Mouse (Mus musculus) hindbrain, embryonic 15.5 days (tissue): ENCODE results near the gene Sema4c. TPM values are rescaled to one million over a fixed set of nuclear protein-coding genes. Genes with fewer than 3 reads are reported as not detected.

ENCODE experiments used
- ATAC-seq: fragments of 200-750 bp; cut with Nextera tagmentation; 2 replicates; pipeline ENCODE4 v1.8.0; 2017; ENCODE audit warnings: low read depth, moderate number of reproducible peaks, moderate TSS enrichment; ENCODE audit not compliant: low FRiP score
- H3K27ac ChIP-seq: fragments of 300-500 bp; sonication (generic); replicated peaks from 2 replicates; pipeline ENCODE4 v1.5.1; 2015; ENCODE audit warnings: mild to moderate bottlenecking, inconsistent platforms
- H3K27me3 ChIP-seq: fragments of 300-500 bp; sonication (generic); 2 replicates; pipeline ENCODE4 v1.6.1; 2015; ENCODE audit warnings: control low read depth, inconsistent platforms
- H3K36me3 ChIP-seq: fragments of 300-500 bp; sonication (generic); 2 replicates; pipeline ENCODE4 v1.6.1; 2015; ENCODE audit warnings: control low read depth, inconsistent platforms
- H3K4me1 ChIP-seq: fragments of 300-500 bp; sonication (generic); replicated peaks from 2 replicates; pipeline ENCODE4 v1.6.1; 2015; ENCODE audit warnings: control low read depth, inconsistent platforms
- H3K4me2 ChIP-seq: fragments of 300-500 bp; sonication (generic); 2 replicates; pipeline ENCODE4 v1.6.1; 2015; ENCODE audit warnings: moderate library complexity, mild to moderate bottlenecking, inconsistent platforms
- H3K4me3 ChIP-seq: fragments of 300-500 bp; sonication (generic); 2 replicates; pipeline ENCODE4 v1.5.1; 2015; ENCODE audit warnings: mild to moderate bottlenecking, inconsistent platforms
- H3K9ac ChIP-seq: fragments of 300-500 bp; sonication (generic); 2 replicates; pipeline ENCODE4 v1.6.1; 2015; ENCODE audit warnings: inconsistent platforms
- H3K9me3 ChIP-seq: fragments of 300-500 bp; sonication (generic); 2 replicates; pipeline ENCODE4 v1.6.1; 2016; ENCODE audit warnings: control low read depth, inconsistent platforms
- WGBS: fragments of 180-500 bp; shearing (Covaris S2); methylation state at CpG from one replicate; pipeline ENCODE4 v1.1.7; 2015; 5-methylcytosine and 5-hydroxymethylcytosine counted together
- polyA plus RNA-seq: library from polyadenylated mRNA; unstranded; fragments of >200 nt; fragmentation: Nextera tagmentation; extraction: Ambion mirVana; gene quantifications from 2 replicates; pipeline ENCODE4 v1.2.1, GENCODE M21; 2015

The Sema4c gene
- polyA plus RNA-seq, 1 experiment from 2014 or later: 26.8 TPM

DNA sequence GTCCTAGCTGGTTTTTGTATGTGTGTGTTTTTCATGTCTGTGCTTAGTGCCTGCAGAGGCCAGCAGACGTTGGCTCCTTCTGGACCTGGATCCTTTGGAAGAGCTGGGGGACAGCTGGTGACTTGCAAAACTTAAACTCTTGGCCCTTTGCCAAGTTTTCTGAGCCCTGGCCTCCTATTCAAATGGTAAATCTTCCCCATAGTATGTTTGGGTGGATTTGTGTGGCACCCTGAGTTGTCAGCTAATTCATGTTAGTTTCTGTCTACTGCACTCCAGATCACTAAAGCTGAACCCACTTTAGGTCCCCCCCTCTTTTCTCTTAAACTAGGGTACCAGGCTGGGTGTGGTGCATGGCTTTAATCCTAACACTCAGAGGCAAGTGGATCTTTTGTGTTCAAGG is 29.8 kb downstream of the Sema4c start:
- H3K4me2 ChIP-seq: no peak overlapping the region
- ATAC-seq: no peak
- no peaks in the 10 kb centered on the region for H3K27me3 ChIP-seq
- WGBS: 7% methylated on average over 1 of the region's 1 CpGs
- H3K9ac ChIP-seq: no peak overlapping the region
- H3K27ac ChIP-seq: 0 out of 2 replicates have a peak overlapping the region, but pooled peaks have one; percentile 20
- H3K9me3 ChIP-seq: no peaks in the 10 kb centered on the region
- no peak overlapping the region for H3K4me3 ChIP-seq
- H3K36me3 ChIP-seq: peaks cover 27% of the 10 kb centered on the region
- peaks cover 11% of the 10 kb centered on the region for H3K4me1 ChIP-seq

DNA sequence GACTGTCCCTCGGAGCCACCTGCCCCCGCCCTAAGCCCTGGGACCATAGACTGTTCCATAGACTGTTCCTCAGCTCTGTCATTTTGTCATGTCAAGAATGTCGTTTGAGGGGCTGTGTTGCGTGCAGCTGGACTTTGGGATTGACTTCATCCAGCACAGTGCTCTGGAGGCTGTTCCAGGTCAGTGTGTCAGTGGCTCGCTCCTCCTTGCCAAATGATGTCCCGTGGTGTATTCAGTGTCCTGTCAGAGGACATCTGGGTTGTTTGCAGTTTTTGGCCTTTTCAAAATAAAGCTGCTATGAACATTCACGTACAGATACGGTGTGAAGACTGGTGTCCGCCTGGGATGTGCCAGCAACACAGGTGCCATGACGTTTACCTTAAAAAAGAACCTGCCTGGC is 31.2 kb downstream of the Sema4c start:
- no peak overlapping the region for H3K4me2 ChIP-seq
- H3K4me3 ChIP-seq: no peak overlapping the region
- H3K27me3 ChIP-seq: no peaks in the 10 kb centered on the region
- 88% methylated on average over 10 of the region's 10 CpGs for WGBS
- no peak overlapping the region for H3K9ac ChIP-seq
- no peak overlapping the region for H3K27ac ChIP-seq
- peaks cover 37% of the 10 kb centered on the region for H3K36me3 ChIP-seq
- no peaks in the 10 kb centered on the region for H3K9me3 ChIP-seq
- ATAC-seq: no peak
- peaks cover 16% of the 10 kb centered on the region for H3K4me1 ChIP-seq

DNA sequence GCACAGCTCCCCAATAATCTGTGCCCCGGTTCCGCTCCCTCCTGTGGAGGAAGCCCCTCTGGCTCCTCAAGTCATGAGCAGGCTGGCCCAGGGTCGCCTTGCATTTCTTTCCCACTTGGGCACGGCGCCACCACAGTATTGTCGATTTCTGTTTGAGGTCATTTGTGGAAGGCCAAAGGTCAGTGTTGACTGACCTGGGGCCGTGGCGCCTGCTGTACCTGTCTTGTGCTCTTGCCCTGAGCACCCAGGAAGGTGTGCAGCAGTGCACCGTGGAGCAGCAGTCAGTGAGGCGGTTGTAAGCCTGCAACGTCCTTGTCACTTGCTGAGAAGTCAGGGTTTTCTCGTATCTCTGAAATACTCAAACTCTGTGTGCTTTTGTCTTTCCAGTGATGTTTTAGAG is 32.4 kb downstream of the Sema4c start:
- Histone ChIP-seq H3K9me3 (no peaks in the 10 kb centered on the region), H3K36me3 (peaks cover 49% of the 10 kb centered on the region)
- 93% methylated on average over 12 of the region's 12 CpGs for WGBS

DNA sequence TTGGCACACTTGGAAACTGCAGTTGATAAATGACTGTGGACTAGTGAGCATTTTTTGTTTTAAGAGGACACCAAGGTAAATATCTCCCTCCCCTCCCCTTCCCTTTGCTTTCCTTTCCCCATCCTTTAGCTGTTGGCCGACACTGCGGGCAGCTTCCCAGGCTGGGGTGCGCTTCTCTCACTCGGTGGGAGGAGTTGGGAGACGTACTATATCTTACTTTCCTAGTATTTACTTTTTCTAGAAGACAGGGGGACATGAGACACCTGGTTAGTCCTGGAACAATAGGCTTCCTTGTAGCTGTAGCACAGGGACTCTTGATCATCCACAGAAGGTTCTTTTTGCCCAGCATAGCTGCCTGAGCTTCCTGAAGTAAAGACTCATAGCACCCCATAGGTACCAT is 34.1 kb downstream of the Sema4c start:
- H3K27ac ChIP-seq: no peak overlapping the region
- 79% methylated on average over 5 of the region's 5 CpGs for WGBS

More for the DNA sequence above, 32.4 kb downstream of the Sema4c start:
- no peak overlapping the region for H3K9ac ChIP-seq
- no peak overlapping the region for H3K4me2 ChIP-seq
- no peak overlapping the region for H3K27ac ChIP-seq
- no peak for ATAC-seq
- no peak overlapping the region for H3K4me3 ChIP-seq
- no peaks in the 10 kb centered on the region for H3K27me3 ChIP-seq
- peaks cover 16% of the 10 kb centered on the region for H3K4me1 ChIP-seq

DNA sequence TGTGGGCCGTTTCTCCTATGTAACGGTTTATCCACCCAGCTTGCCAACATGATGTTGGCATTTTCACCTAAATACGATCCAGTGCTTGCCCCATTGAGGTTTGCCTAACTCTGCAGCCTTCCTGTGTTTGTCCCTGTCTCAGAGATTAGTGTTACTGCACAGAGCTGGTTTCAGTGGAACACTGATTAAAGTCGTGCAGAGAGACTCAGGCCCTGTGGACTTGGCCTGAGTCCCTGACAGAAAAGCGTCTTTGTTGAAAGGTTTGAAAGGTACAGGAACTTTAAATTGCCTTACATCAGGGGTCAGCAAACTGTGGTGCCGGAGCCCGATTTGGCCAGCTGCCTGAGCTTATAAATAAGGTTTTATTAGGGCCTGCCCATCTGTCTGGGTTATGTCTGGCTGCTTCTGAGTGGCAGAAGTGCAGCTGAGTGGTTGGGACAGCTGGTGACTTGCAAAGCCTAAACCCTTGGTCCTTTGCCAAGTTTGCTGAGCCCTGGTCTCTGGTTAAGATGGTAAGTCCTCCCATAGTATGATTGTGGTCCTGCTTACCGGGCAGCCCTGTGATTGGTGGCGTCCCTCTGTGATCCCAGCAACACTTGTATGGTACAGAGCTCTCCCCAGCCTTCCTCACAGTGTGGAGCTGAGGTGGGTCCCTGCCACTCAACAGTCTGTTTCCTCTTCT is 34.7 kb downstream of the Sema4c start:
- H3K27ac ChIP-seq: peak overlapping the region; percentile 21
- no peak overlapping the region for H3K4me3 ChIP-seq
- H3K36me3 ChIP-seq: peaks cover 62% of the 10 kb centered on the region
- ATAC-seq: peak; percentile 61; the same call in 1 of the 2 replicates
- no peaks in the 10 kb centered on the region for H3K9me3 ChIP-seq
- no peak overlapping the region for H3K4me2 ChIP-seq
- 50% methylated on average over 9 of the region's 9 CpGs for WGBS
- peaks cover 14% of the 10 kb centered on the region for H3K4me1 ChIP-seq
- H3K9ac ChIP-seq: no peak overlapping the region
- H3K27me3 ChIP-seq: no peaks in the 10 kb centered on the region

More for the DNA sequence above, 34.1 kb downstream of the Sema4c start:
- no peaks in the 10 kb centered on the region for H3K9me3 ChIP-seq
- ATAC-seq: no peak
- peaks cover 16% of the 10 kb centered on the region for H3K4me1 ChIP-seq
- no peak overlapping the region for H3K4me3 ChIP-seq
- H3K36me3 ChIP-seq: peaks cover 62% of the 10 kb centered on the region
- H3K4me2 ChIP-seq: no peak overlapping the region
- H3K27me3 ChIP-seq: no peaks in the 10 kb centered on the region
- no peak overlapping the region for H3K9ac ChIP-seq

DNA sequence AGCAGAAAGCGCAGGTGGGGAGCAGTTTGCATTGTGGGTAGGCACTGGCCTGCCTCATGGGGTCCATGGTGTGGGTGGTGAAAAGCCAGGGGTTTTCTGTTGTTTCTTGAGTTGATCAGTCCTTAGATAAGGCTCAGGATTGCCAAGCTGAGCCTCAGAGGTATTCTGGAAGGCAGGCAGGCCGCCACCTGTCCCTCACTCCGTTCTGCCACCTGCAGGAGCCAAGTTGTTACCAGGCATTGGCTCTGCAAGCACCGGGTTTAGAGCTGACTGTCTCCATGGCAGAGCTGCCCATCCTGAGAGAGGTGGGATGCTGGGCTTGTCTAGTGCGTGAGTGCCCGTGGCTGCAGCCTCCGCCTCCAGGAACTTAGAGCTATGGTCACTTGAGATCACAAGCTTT is 35.9 kb downstream of the Sema4c start:
- WGBS: 92% methylated on average over 7 of the region's 7 CpGs
- H3K9me3 ChIP-seq: no peaks in the 10 kb centered on the region

DNA sequence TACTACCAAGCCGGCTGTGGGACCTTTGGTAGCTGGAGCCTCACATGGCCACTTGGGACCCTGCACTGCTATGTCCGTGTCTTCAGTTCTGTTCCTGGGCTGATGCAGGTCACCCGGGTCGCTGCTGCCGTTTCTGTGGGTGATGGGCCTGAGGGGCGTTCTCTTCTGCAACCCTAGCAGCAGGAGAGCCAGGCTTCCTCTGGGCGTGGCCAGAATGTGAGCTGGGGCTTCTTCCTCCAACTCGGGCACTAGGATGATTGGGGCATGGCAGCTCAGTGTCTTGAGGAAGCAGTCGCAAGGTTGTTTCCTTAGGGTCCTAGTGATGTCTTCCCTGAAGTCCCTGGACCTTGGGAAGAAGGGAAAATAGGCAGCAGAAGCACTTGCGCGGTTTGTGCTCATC is 38.5 kb downstream of the Sema4c start:
- H3K27me3 ChIP-seq: no peaks in the 10 kb centered on the region
- H3K9ac ChIP-seq: no peak overlapping the region
- H3K9me3 ChIP-seq: no peaks in the 10 kb centered on the region
- H3K4me3 ChIP-seq: no peak overlapping the region
- H3K4me2 ChIP-seq: no peak overlapping the region
- peaks cover 22% of the 10 kb centered on the region for H3K4me1 ChIP-seq
- H3K27ac ChIP-seq: no peak overlapping the region
- WGBS: 84% methylated on average over 11 of the region's 11 CpGs
- H3K36me3 ChIP-seq: peaks cover 46% of the 10 kb centered on the region
- ATAC-seq: no peak

More for the DNA sequence above, 35.9 kb downstream of the Sema4c start:
- H3K4me1 ChIP-seq: peaks cover 4% of the 10 kb centered on the region; the same call in 1 of the 2 replicates
- H3K27me3 ChIP-seq: no peaks in the 10 kb centered on the region
- no peak overlapping the region for H3K4me2 ChIP-seq
- ATAC-seq: no peak
- peaks cover 62% of the 10 kb centered on the region for H3K36me3 ChIP-seq
- H3K9ac ChIP-seq: no peak overlapping the region
- H3K4me3 ChIP-seq: no peak overlapping the region
- H3K27ac ChIP-seq: no peak overlapping the region

DNA sequence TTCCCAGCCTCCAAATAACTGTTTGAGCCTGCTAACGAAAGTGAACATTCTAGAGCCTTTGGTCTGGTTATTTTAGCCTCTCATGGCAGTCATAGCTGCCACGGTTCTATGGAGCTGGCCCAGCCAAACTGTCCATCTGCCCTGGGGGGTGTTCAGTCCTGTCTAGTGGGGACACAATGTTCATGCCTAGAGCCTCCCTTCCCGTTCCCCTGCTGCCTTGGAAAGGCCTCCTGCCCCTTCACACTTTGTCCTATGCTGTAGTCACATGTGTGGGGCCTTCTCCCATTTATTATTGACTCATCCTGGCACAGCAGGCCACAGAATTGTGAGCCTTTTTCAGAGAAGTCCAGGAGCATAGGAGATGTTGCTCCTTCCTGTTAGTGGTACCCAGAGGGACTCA is 39.9 kb downstream of the Sema4c start:
- 82% methylated on average over 3 of the region's 3 CpGs for WGBS

DNA sequence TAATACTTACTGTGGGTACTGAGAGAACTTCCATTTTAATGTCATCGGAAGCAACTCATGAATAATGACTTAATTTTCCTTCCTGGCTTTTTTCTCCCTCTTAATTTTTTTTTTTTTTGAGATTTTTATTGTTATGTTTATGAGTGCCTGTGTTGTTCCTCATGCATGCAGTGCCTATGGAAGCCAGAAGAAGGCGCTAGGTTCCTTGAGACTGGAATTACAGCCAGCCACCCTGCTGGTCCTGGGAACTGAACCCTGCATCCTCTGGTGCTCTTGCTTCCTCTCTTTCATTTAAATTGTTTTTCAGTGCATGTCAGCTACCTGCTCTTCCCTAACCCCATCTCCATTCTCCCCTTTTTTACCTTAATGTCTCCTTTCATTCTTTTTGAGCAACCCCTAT is 44.4 kb downstream of the Sema4c start:
- Histone ChIP-seq H3K9ac (peak overlapping the region; percentile 91; the same call in 1 of the 2 replicates), H3K4me2 (peak overlapping the region; percentile 68), H3K4me1 (peaks cover 35% of the 10 kb centered on the region), H3K36me3 (no peaks in the 10 kb centered on the region), H3K4me3 (peak overlapping the region; percentile 94), H3K27ac (no peak overlapping the region; the same call in 1 of the 2 replicates), H3K27me3 (no peaks in the 10 kb centered on the region), H3K9me3 (no peaks in the 10 kb centered on the region)
- WGBS: 30% methylated on average over 2 of the region's 2 CpGs
- no peak for ATAC-seq

More for the DNA sequence above, 39.9 kb downstream of the Sema4c start:
- H3K4me3 ChIP-seq: no peak overlapping the region
- no peak overlapping the region for H3K9ac ChIP-seq
- no peak overlapping the region for H3K27ac ChIP-seq
- H3K4me2 ChIP-seq: no peak overlapping the region
- no peak for ATAC-seq
- peaks cover 35% of the 10 kb centered on the region for H3K4me1 ChIP-seq
- no peaks in the 10 kb centered on the region for H3K27me3 ChIP-seq
- H3K36me3 ChIP-seq: peaks cover 35% of the 10 kb centered on the region
- H3K9me3 ChIP-seq: no peaks in the 10 kb centered on the region

DNA sequence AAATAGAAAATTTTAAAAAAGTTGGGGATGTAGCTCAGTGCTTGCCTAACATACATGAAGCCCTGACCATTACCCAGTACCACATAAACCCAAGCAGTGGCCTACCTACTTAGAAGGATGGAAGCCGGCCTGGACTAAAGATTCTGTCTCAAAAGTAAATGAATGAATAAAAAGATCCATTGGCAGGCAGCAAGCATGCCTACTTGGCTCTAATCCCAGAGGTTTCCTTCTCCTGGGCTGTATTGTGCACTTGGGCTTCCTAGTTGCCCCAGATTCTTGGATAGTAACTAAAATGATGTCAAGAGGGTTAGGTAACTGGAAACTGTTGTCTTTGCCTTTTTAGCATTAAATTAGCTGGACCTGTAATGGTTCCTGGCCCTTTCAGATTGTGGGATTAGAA is 44.8 kb downstream of the Sema4c start:
- Histone ChIP-seq H3K27me3 (no peaks in the 10 kb centered on the region), H3K36me3 (no peaks in the 10 kb centered on the region), H3K4me1 (peaks cover 35% of the 10 kb centered on the region), H3K4me2 (peak overlapping the region; percentile 68), H3K27ac (peak overlapping the region; percentile 98), H3K9ac (peak overlapping the region; percentile 91), H3K4me3 (peak overlapping the region; percentile 94), H3K9me3 (no peaks in the 10 kb centered on the region)
- WGBS: 0% methylated on average over 1 of the region's 1 CpGs
- ATAC-seq: no peak

DNA sequence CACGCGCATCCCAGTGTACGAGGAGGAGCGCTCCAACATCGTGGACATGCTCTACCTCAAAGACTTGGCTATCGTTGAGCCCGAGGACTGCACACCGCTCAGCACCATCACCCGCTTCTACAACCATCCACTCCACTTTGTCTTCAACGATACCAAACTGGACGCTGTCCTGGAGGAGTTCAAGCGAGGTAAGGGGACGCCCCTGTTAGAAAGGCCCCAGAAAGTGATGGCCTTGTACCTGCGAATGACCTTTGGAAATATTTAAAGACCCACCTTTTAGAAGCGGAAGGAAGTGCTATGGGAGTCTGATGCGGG is 45.2 kb downstream of the Sema4c start:
- no peaks in the 10 kb centered on the region for H3K36me3 ChIP-seq
- H3K4me2 ChIP-seq: peak overlapping the region; percentile 68
- H3K27ac ChIP-seq: peak overlapping the region; percentile 98
- no peaks in the 10 kb centered on the region for H3K9me3 ChIP-seq
- no peak for ATAC-seq
- H3K4me3 ChIP-seq: peak overlapping the region; percentile 94
- no peaks in the 10 kb centered on the region for H3K27me3 ChIP-seq
- peak overlapping the region; percentile 91 for H3K9ac ChIP-seq
- peaks cover 35% of the 10 kb centered on the region for H3K4me1 ChIP-seq
- WGBS: 1% methylated on average over 16 of the region's 16 CpGs

DNA sequence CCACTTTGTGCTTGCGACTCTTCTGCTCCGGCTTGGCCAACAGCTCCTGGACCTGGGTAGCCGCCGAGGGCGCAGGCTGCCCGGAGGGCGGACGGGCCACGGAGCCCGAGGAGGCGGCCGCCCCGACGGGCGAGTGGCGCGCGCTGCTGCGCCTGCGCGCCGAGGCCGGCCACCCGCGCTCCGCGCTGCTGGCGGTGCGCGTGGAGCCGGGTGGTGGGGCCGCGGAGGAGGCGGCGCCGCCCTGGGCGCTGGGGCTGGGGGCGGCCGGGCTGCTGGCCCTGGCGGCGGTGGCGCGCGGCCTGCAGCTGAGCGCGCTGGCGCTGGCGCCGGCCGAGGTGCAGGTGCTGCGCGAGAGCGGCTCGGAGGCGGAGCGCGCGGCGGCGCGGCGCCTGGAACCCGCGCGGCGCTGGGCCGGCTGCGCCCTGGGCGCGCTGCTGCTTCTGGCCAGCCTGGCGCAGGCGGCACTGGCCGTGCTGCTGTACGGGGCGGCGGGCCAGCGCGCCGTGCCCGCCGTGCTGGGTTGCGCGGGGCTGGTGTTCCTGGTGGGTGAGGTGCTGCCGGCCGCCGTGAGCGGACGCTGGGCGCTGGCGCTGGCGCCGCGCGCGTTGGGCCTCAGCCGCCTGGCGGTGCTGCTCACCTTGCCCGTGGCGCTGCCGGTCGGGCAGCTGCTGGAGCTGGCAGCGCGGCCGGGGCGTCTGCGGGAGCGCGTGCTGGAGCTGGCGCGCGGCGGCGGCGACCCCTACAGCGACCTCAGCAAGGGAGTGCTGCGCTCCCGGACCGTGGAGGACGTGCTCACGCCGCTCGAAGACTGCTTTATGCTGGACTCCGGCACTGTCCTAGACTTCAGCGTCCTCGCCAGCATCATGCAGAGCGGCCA is 45.8 kb downstream of the Sema4c start:
- ATAC-seq: peak; percentile 76
- Histone ChIP-seq H3K4me3 (peak overlapping the region; percentile 94), H3K36me3 (no peaks in the 10 kb centered on the region), H3K9me3 (no peaks in the 10 kb centered on the region), H3K27me3 (no peaks in the 10 kb centered on the region), H3K27ac (peak overlapping the region; percentile 98), H3K4me2 (peak overlapping the region; percentile 68), H3K4me1 (peaks cover 35% of the 10 kb centered on the region), H3K9ac (peak overlapping the region; percentile 91)
- WGBS: under 1% methylated on average over 110 of the region's 126 CpGs
